Mouse (Mus musculus): ENCODE data around the gene Ubqln1.

- TF ChIP-seq CTCF (IDR thresholded peaks at IDR 0.05; ENCODE audit: low read depth) (no peak), EP300 (IDR thresholded peaks at IDR 0.05; ENCODE audit: low read depth) (no peak)
Observed at GRCm38 (mm10) chr13:58214346-58215252, 854 bp downstream of the Ubqln1 start.

Data from liver, postnatal 0 days (tissue).